Mouse (Mus musculus) myocyte (in vitro differentiated cells): ENCODE data around the gene H2al1g. TPM values are rescaled to one million over a fixed set of nuclear protein-coding genes. Genes with fewer than 3 reads are reported as not detected.
"Not testable (repeated sequence)": the region's sequence is repeated elsewhere in the genome, so short reads cannot be mapped to it uniquely, and the experiment has no call there.

Experiments used
- H3K27me3 ChIP-seq: one replicate; pipeline ENCODE4 v1.6.1; 2011; ENCODE audit not compliant: control insufficient read depth, insufficient read depth, insufficient read length
- H3K36me3 ChIP-seq: one replicate; pipeline ENCODE4 v1.6.1; 2011; ENCODE audit not compliant: control insufficient read depth, insufficient read depth
- H3K4me2 ChIP-seq: one replicate; pipeline ENCODE4 v1.6.1; 2011; ENCODE audit warnings: low read depth, control low read depth
- H3K4me3 ChIP-seq: one replicate; pipeline ENCODE4 v1.5.1; 2011; ENCODE audit warnings: mild to moderate bottlenecking, control low read depth, moderate library complexity
- H3K79me2 ChIP-seq: one replicate; pipeline ENCODE4 v1.6.1; 2011; ENCODE audit not compliant: control insufficient read depth, insufficient read depth
- H3ac ChIP-seq: one replicate; pipeline ENCODE4 v1.6.1; 2011; ENCODE audit not compliant: control insufficient read depth, insufficient read length
- CEBPB ChIP-seq: IDR thresholded peaks from 2 replicates; pipeline ENCODE4 v1.6.1; 2011; ENCODE audit warnings: mild to moderate bottlenecking, moderate library complexity; ENCODE audit not compliant: poor library complexity, insufficient read depth, severe bottlenecking
- E2F4 ChIP-seq: IDR thresholded peaks from one replicate; pipeline ENCODE4 v1.6.1; 2011; ENCODE audit warnings: mild to moderate bottlenecking, control low read depth, moderate library complexity; ENCODE audit not compliant: insufficient read depth
- MAX ChIP-seq: IDR thresholded peaks from one replicate; pipeline ENCODE4 v1.6.1; 2011; ENCODE audit warnings: low read depth, mild to moderate bottlenecking, control low read depth
- MYOD1 ChIP-seq, 3 experiments: IDR thresholded peaks; one replicate each; pipeline ENCODE4 v1.6.1; 2011; ENCODE audit warnings: control low read depth in 2 of 3, low read depth in 2 of 3, mild to moderate bottlenecking in 2 of 3, moderate library complexity in 1 of 3; ENCODE audit not compliant: insufficient read length in 2 of 3, control insufficient read depth in 1 of 3
- MYOG ChIP-seq, 3 experiments: IDR thresholded peaks; one replicate each; pipeline ENCODE4 v1.6.1; 2011; ENCODE audit warnings: control low read depth in 2 of 3, low read depth in 2 of 3, mild to moderate bottlenecking in 2 of 3; ENCODE audit not compliant: insufficient read length in 2 of 3, control insufficient read depth in 1 of 3, insufficient read depth in 1 of 3
- POLR2A ChIP-seq: IDR thresholded peaks from one replicate; pipeline ENCODE4 v1.6.1; 2011; ENCODE audit warnings: low read depth, mild to moderate bottlenecking, control low read depth, moderate library complexity; ENCODE audit not compliant: insufficient read length
- POLR2AphosphoS2 ChIP-seq: IDR thresholded peaks from one replicate; pipeline ENCODE4 v1.6.1; 2011; ENCODE audit warnings: low read depth, control low read depth; ENCODE audit not compliant: insufficient read length
- REST ChIP-seq: IDR thresholded peaks from one replicate; pipeline ENCODE4 v1.6.1; 2011; ENCODE audit warnings: mild to moderate bottlenecking, control low read depth, moderate library complexity; ENCODE audit not compliant: insufficient read depth, insufficient read length
- SRF ChIP-seq: IDR thresholded peaks from one replicate; pipeline ENCODE4 v1.6.1; 2011; ENCODE audit warnings: low read depth; ENCODE audit not compliant: control insufficient read depth, insufficient read length
- TCF12 ChIP-seq: IDR thresholded peaks from one replicate; pipeline ENCODE4 v1.6.1; 2011; ENCODE audit warnings: mild to moderate bottlenecking, control low read depth; ENCODE audit not compliant: poor library complexity, insufficient read depth, severe bottlenecking
- TCF3 ChIP-seq: IDR thresholded peaks from one replicate; pipeline ENCODE4 v1.6.1; 2011; ENCODE audit warnings: low read depth, control low read depth; ENCODE audit not compliant: insufficient read length
- USF1 ChIP-seq: IDR thresholded peaks from one replicate; pipeline ENCODE4 v1.6.1; 2011; ENCODE audit warnings: low read depth, mild to moderate bottlenecking, control low read depth, moderate library complexity
- polyA plus RNA-seq: library from polyadenylated mRNA; unstranded; fragments of >200 nt; fragmentation: generic; extraction: Trizol; gene quantifications from one replicate; pipeline ENCODE4 v1.2.1, GENCODE M21; 2012; ENCODE audit warnings: missing spikeins

The H2al1g gene
- polyA plus RNA-seq = not detected

DNA sequence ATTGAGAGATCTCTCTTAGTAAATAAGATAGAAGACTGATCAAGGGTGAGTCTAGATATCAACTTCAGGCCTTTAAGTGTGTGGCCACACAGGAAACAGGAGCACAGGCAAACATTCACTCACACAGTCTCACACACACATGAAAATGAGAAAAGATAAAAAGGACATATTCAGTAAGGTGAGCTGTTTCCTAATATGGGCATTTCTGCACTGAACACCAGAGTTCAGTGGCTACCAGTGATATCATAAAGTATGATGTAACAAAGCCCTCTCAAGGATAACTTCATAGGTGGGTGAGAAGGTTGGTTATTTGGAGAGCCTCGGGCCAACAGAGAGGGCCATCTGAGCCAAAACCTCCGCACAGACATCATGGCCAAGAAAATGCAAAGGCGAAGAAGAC, at the start of gene H2al1g:
TSS of gene H2al1g (plus strand) at position 301 of the 400 bp plus-strand sequence.
- H3K36me3 ChIP-seq, H3K79me2 ChIP-seq, H3K4me3 ChIP-seq, H3K4me2 ChIP-seq, H3K27me3 ChIP-seq, H3ac ChIP-seq: not testable (repeated sequence)

DNA sequence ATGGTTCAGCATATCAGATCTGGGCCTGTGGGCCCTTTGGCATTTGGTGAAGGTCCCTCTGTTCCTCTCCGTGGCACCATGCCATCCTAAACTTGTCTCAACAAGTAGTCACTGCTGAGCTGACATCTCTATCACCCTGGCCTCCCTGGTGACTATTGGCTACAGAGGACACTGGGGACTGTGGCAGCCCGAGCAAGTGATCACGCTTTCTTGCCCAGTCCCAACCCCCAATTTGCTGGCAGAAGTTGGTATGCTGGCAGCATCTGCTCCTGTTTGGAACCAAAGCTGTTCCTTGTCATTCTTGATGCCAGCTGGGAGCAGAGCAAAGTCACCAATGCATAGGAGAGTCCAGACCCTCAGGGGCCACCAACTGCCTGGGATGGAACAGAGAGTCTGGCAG, 49.0 kb upstream of the H2al1g start:
- Histone ChIP-seq H3K4me3 (no peak overlapping the region), H3K36me3 (no peaks in the 10 kb centered on the region), H3ac (no peak overlapping the region), H3K27me3 (no peaks in the 10 kb centered on the region), H3K79me2 (no peaks in the 10 kb centered on the region), H3K4me2 (no peak overlapping the region)
- TF ChIP-seq MYOG (IDR thresholded peaks at IDR 0.05; ENCODE audit: control insufficient read depth in 1 of 3, insufficient read depth in 1 of 3, insufficient read length in 2 of 3, low read depth in 2 of 3) (no peak), POLR2A (no peak), TCF3 (no peak), CEBPB (no peak), REST (no peak), TCF12 (no peak), MAX (no peak), POLR2AphosphoS2 (no peak), E2F4 (no peak), SRF (no peak), MYOD1 (IDR thresholded peaks at IDR 0.05; ENCODE audit: control insufficient read depth in 1 of 3, insufficient read length in 2 of 3, low read depth in 2 of 3) (no peak), USF1 (no peak)

DNA sequence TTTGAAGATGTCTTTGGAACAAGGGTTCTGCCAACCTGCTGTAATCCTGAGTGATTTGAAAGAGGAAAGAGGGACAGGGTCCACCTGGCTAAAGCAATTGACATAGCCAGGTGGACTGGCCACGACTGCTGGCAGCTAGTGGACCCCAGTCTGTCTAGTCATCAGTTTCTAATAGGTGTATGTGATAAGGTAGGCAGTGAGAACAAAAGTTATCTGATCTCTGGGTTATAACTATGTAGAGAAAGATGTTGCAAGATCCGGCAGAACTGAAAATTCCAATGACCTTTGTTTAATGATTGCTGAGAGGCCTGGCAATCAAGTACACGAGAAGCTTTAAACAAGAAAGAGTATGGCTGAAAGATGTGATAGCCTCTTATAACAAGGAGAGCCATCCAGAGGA, 44.9 kb upstream of the H2al1g start:
- Histone ChIP-seq H3K4me3 (no peak overlapping the region), H3K4me2 (no peak overlapping the region), H3ac (no peak overlapping the region), H3K27me3 (no peaks in the 10 kb centered on the region), H3K36me3 (no peaks in the 10 kb centered on the region), H3K79me2 (no peaks in the 10 kb centered on the region)
- TF ChIP-seq SRF (no peak), POLR2A (no peak), TCF3 (no peak), MAX (no peak), CEBPB (no peak), MYOG (IDR thresholded peaks at IDR 0.05; ENCODE audit: control insufficient read depth in 1 of 3, insufficient read depth in 1 of 3, insufficient read length in 2 of 3, low read depth in 2 of 3) (no peak), E2F4 (no peak), TCF12 (no peak), USF1 (no peak), POLR2AphosphoS2 (no peak)

DNA sequence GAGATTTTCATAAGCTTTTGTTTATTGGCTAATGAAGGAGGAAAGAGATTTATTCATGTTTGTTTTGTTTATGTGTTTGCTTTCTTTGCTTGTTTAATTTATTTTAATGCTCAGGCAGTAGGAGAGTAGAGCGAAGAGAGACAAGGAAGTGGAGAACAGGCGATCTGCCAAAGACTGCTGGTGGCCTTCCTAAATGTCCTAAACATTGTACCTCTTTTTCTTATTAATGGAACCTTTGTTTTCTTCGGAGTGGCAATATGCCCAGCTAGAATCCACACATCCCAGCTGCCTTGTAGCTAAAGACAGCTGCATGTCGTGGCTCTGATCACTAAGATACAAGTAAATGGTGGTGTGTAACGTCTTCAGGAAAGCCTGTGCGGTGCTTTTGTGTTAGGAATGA, 41.0 kb upstream of the H2al1g start:
- H3ac ChIP-seq = no peak overlapping the region
- no peak overlapping the region for H3K4me3 ChIP-seq
- H3K27me3 ChIP-seq = no peaks in the 10 kb centered on the region
- TF ChIP-seq POLR2AphosphoS2 = no peak
- peak in 1 of 3 experiments; percentile 44 for TF ChIP-seq MYOD1 (IDR thresholded peaks at IDR 0.05; ENCODE audit: control insufficient read depth in 1 of 3, insufficient read length in 2 of 3, low read depth in 2 of 3)
- no peak overlapping the region for H3K4me2 ChIP-seq
- H3K36me3 ChIP-seq = no peaks in the 10 kb centered on the region
- no peaks in the 10 kb centered on the region for H3K79me2 ChIP-seq

DNA sequence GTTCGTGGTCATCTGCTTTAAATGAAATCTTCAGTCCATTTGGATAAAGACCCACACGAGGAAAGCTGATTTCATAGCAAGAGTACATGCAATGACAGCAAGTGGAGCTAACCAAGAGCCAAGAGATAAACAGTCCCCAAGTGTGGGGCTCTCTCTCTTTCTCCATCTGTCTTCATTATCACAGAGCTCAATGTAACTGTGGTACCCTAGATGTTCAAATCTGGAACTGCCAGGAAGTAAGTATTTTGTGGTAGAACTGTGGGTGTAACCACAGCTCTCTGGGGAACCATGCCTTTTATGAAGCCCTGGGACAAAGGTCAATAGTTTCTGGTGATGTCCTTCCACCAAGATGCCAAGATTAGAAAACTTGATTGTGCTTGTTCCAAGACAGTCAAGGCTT, 37.3 kb upstream of the H2al1g start:
- Histone ChIP-seq H3K4me3 (no peak overlapping the region), H3K79me2 (no peaks in the 10 kb centered on the region), H3K27me3 (no peaks in the 10 kb centered on the region), H3K4me2 (no peak overlapping the region), H3K36me3 (no peaks in the 10 kb centered on the region), H3ac (no peak overlapping the region)
- TF ChIP-seq TCF12 (no peak), POLR2A (no peak), TCF3 (no peak), POLR2AphosphoS2 (no peak), MAX (no peak), REST (no peak), CEBPB (no peak), SRF (no peak), MYOG (IDR thresholded peaks at IDR 0.05; ENCODE audit: control insufficient read depth in 1 of 3, insufficient read depth in 1 of 3, insufficient read length in 2 of 3, low read depth in 2 of 3) (no peak), MYOD1 (IDR thresholded peaks at IDR 0.05; ENCODE audit: control insufficient read depth in 1 of 3, insufficient read length in 2 of 3, low read depth in 2 of 3) (no peak), E2F4 (no peak), USF1 (no peak)
